8 mouse cellular contexts compared by ENCODE assay signal in genomic region chr5:24444746-24445427, GRCm38 (mm10). TPM values are rescaled to one million over a fixed set of nuclear protein-coding genes. Genes with fewer than 3 reads are reported as not detected.
DNase-seq lines count a peak whose midpoint lies in the region; ATAC-seq and TF ChIP-seq lines count a peak whose summit lies in the region.

Gene Fastk, minus strand, starts transcription at chr5:24445287.

- H3K27ac ChIP-seq in ES-E14 (ENCODE audit: insufficient read depth, low read depth, low read length, poor library complexity, severe bottlenecking): peak within 1 kb of the TSS; percentile 72
- H3K27ac ChIP-seq in forebrain, embryonic 16.5 days (ENCODE audit: low read length): peak within 1 kb of the TSS; percentile 77
- peak within 1 kb of the TSS; percentile 88 for H3K27ac ChIP-seq in neural tube, embryonic 14.5 days (ENCODE audit: low read depth, low read length)
- H3K27ac ChIP-seq in testis, adult 2 months (ENCODE audit: control insufficient read depth, insufficient read depth, low read depth, low read length): peak within 1 kb of the TSS; percentile 84

- under 1% methylated on average over 60 of the region's 60 CpGs for WGBS in forebrain, embryonic 16.5 days
- WGBS in neural tube, embryonic 14.5 days: under 1% methylated on average over 58 of the region's 60 CpGs

- peaks cover 26% of the 10 kb centered on the region for H3K36me3 ChIP-seq in ES-E14 (ENCODE audit: control insufficient read depth, insufficient read depth, low read length, poor library complexity, severe bottlenecking)
- no peaks in the 10 kb centered on the region for H3K36me3 ChIP-seq in forebrain, embryonic 16.5 days (ENCODE audit: control insufficient read depth, insufficient read depth)
- H3K36me3 ChIP-seq in neural tube, embryonic 14.5 days (ENCODE audit: control insufficient read depth, insufficient read depth, low read length): peaks cover 7% of the 10 kb centered on the region; the same call in 1 of the 2 replicates
- peaks cover 2% of the 10 kb centered on the region; the same call in 1 of the 2 replicates for H3K36me3 ChIP-seq in testis, adult 2 months (ENCODE audit: control insufficient read depth, insufficient read depth, low read length)

- intact Hi-C loops in heart, postnatal 25 days (cut with DNase I): no loop called here

- peak within 1 kb of the TSS; percentile 95 for H3K9ac ChIP-seq in ES-E14 (ENCODE audit: insufficient read depth, low read depth, low read length, poor library complexity, severe bottlenecking)
- peak within 1 kb of the TSS; percentile 96 for H3K9ac ChIP-seq in forebrain, embryonic 16.5 days (replicated peaks; ENCODE audit: low read depth, low read length)
- H3K9ac ChIP-seq in neural tube, embryonic 14.5 days (replicated peaks; ENCODE audit: low read depth, low read length): peak within 1 kb of the TSS; percentile 91

- no peaks in the 10 kb centered on the region for H3K27me3 ChIP-seq in forebrain, embryonic 16.5 days (replicated peaks; ENCODE audit: control insufficient read depth, insufficient read depth, low read length)
- no peaks in the 10 kb centered on the region; the same call in 1 of the 2 replicates for H3K27me3 ChIP-seq in neural tube, embryonic 14.5 days (ENCODE audit: control insufficient read depth, insufficient read depth, low read length)
- H3K27me3 ChIP-seq in testis, adult 2 months (ENCODE audit: control insufficient read depth, insufficient read depth, low read length): no peaks in the 10 kb centered on the region

- TF ChIP-seq CTCF in testis, adult 2 months (IDR thresholded peaks at IDR 0.05; ENCODE audit: control insufficient read depth, insufficient read depth, insufficient replicate concordance, low read depth, low read length): no peak

- no peaks in the 10 kb centered on the region for H3K9me3 ChIP-seq in ES-E14 (ENCODE audit: control insufficient read depth, insufficient read depth, low read depth, low read length)
- no peaks in the 10 kb centered on the region for H3K9me3 ChIP-seq in forebrain, embryonic 16.5 days (ENCODE audit: control insufficient read depth, low read length)
- H3K9me3 ChIP-seq in neural tube, embryonic 14.5 days (ENCODE audit: control insufficient read depth, low read length): no peaks in the 10 kb centered on the region

- H3K4me3 ChIP-seq in ES-E14 (ENCODE audit: insufficient read depth in 1 of 2, low read depth in 1 of 2, low read length in 2 of 2, poor library complexity in 1 of 2, severe bottlenecking in 1 of 2): peak within 1 kb of the TSS; percentile 93
- H3K4me3 ChIP-seq in forebrain, embryonic 16.5 days (replicated peaks; ENCODE audit: low read length): peak within 1 kb of the TSS; percentile 77
- peak within 1 kb of the TSS; percentile 89 for H3K4me3 ChIP-seq in neural tube, embryonic 14.5 days (ENCODE audit: low read depth, low read length)
- peak within 1 kb of the TSS; percentile 96 for H3K4me3 ChIP-seq in testis, adult 2 months (ENCODE audit: control insufficient read depth, low read depth, low read length)

- peaks cover 5 to 19% of the 10 kb centered on the region in 2 experiments; a peak in 3 of 4 replicates for H3K4me1 ChIP-seq in ES-E14 (ENCODE audit: control insufficient read depth in 2 of 2, insufficient read depth in 2 of 2, low read length in 2 of 2, poor library complexity in 1 of 2)
- peaks cover 30% of the 10 kb centered on the region for H3K4me1 ChIP-seq in forebrain, embryonic 16.5 days (replicated peaks; ENCODE audit: control insufficient read depth, insufficient read depth, low read length)
- peaks cover 19% of the 10 kb centered on the region for H3K4me1 ChIP-seq in neural tube, embryonic 14.5 days (ENCODE audit: control insufficient read depth, insufficient read depth, low read length)
- H3K4me1 ChIP-seq in testis, adult 2 months (ENCODE audit: control insufficient read depth, insufficient read depth, low read length): peaks cover 27% of the 10 kb centered on the region

- TF ChIP-seq POLR2A in testis, adult 2 months (IDR thresholded peaks at IDR 0.05; ENCODE audit: control insufficient read depth, low read depth, low read length): peak; percentile 91

- in situ Hi-C loops in ES-E14 (cut with MboI; ENCODE audit: low sequenced_read_pairs in 2 of 2, unreplicated experiment in 2 of 2): no loop called here

- ATAC-seq in forebrain, embryonic 16.5 days: peak; percentile 85
- peak; percentile 78 for ATAC-seq in neural tube, embryonic 14.5 days (ENCODE audit: low read depth)

- peak; percentile 82 for DNase-seq in ES-E14 (ENCODE audit: low read depth, low spot score)
- peak; percentile 95 to 97 for DNase-seq in cerebellum, adult 18-20 months
- peak; percentile 90 for DNase-seq in heart, postnatal 25 days (ENCODE audit: low spot score)
- peak; percentile 94 to 95 for DNase-seq in layer of hippocampus, adult 18-20 months (ENCODE audit: low spot score in 2 of 2)
- DNase-seq in lung, adult 18-20 months: peak; percentile 92 to 95

- H3K4me2 ChIP-seq in forebrain, embryonic 16.5 days (ENCODE audit: low read length): peak within 1 kb of the TSS; percentile 77
- H3K4me2 ChIP-seq in neural tube, embryonic 14.5 days (ENCODE audit: low read depth, low read length): peak within 1 kb of the TSS; percentile 89

TF ChIP-seq in ES-E14, 5 proteins besides CTCF, POLR2A, EP300 and RAD21:
- peak; percentile 51; the same call in 1 of the 2 replicates for TF ChIP-seq HCFC1 (IDR thresholded peaks at IDR 0.05; ENCODE audit: borderline replicate concordance, insufficient read depth, low read length)
- no peak for TF ChIP-seq MAFK (IDR thresholded peaks at IDR 0.05; ENCODE audit: insufficient read depth, low read depth, low read length)

RNA-seq across cellular contexts. Expression of gene Fastk, which starts in this region (rescaled TPM):
- 70.4 and 111 TPM in 2 replicates for total RNA-seq in ES-E14 (2012; rRNA removed)
- polyA plus RNA-seq in forebrain, embryonic 16.5 days (2015; fragmentation: Nextera tagmentation; extraction: Ambion mirVana): 92.2 and 96.3 TPM in 2 replicates
- 100 to 1,000 TPM; 275 to 314 TPM for total RNA-seq in heart, postnatal 25 days (2021)
- 100 to 1,000 TPM; 109 to 115 TPM for total RNA-seq in layer of hippocampus, adult 18-20 months (2021)
- 93.2 and 97.7 TPM in 2 replicates for polyA plus RNA-seq in neural tube, embryonic 14.5 days (2014; fragmentation: Nextera tagmentation; extraction: Ambion mirVana)
- polyA plus RNA-seq in testis, adult 2 months (2012; rRNA removed): 243 and 247 TPM in 2 replicates

Comparison
In these comparisons a context has a peak if more than half of its experiments do, and no peak if none do; other contexts are left out.
1. Peak in every context shown above with its lines: DNase-seq, ATAC-seq, H3K4me3 ChIP-seq and H3K27ac ChIP-seq.